Mouse (Mus musculus): ENCODE results near the gene 4930415O20Rik.

Gene 4930415O20Rik

DNA sequence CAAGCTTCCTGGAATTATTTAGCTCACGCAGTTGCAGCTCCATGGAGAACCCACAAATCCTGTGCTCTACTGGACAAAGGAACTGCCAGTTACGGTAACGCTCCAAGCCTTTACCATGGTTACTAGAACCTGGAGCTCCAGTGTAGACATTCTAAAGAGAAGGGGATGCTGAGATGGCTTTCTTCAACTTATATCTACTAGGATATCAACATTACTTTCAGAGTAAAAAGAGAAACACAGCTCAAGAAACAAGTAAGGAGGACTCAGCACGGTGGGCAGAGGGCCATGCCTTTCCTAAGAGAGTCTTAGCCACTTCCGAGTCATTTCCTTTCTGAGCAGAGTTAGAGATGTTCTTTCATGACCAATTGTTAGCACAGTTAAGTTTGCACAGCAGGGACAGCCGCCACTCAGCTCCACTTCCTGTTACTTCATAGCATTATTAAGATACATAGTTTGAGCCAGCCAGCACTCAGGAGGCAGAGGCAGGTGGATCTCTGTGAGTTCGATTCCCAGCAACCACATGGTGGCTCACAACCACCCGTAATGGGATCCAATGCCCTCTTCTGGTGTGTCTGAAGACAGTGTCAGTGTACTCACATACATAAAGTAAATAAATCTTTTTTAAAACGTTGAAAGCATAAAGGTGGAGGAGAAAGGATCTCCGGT, at the start of gene 4930415O20Rik, which contains the start of gene Ccnt1:
4930415O20Rik (plus strand) TSS at position 132 of the 666 bp plus-strand sequence.
Ccnt1 (minus strand) TSS at position 51 of the 666 bp plus-strand sequence.
- no peak for DNase-seq (ENCODE audit: low read depth, low spot score)

DNA sequence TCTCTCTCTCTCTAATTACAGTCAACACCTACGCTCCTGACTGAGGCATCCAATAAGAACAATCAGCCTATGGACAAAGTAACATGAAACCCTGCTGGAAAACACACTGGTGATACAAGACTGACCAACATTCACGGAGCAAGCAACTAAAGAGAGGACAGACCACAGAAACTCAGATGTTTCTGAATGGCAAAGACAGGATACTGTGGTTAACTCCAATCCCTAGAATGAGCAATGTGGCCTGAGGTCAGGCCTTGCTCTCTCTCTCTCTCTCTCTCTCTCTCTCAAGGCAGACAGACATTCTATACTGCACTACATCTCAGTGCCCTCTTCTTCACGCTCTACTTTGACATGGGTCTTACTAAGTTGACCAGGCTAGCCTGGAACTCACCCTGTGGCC, 49.6 kb upstream of the 4930415O20Rik start:
- no peak for DNase-seq (ENCODE audit: low read depth, low spot score)

- DNase-seq (ENCODE audit: low read depth, low spot score), result no peak
Measured at GRCm38 (mm10) chr15:98526057-98526456, 44.7 kb upstream of the 4930415O20Rik start.

- DNase-seq (ENCODE audit: low read depth, low spot score), result no peak
Measured at GRCm38 (mm10) chr15:98527056-98527771, 43.6 kb upstream of the 4930415O20Rik start.

DNA sequence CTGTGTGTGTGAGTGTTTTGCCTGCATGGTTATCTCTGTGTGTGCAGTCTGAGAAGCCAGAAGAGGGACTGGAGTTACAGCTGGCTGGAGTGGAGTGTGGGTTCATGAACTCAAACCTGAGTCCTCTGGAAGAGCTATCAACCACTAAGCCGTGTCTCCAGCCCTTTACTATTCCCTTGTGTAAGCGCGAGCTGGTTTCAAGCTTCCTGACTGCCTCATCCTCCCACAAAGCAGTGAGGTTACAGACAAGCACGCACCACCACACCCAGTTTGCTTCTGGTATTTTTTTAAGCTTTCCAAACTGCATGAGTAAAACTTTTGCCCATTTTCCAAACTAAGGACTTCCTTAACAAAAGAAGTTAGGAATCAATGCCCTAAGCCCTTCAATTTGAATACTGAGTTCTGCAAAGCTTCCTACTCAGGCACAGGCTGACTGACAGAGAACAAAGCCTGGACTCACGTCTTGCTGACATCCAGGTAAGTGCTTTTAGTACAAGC, 42.7 kb upstream of the 4930415O20Rik start:
- no peak for DNase-seq (ENCODE audit: low read depth, low spot score)

- no peak for DNase-seq (ENCODE audit: low read depth, low spot score)
Measured at GRCm38 (mm10) chr15:98532281-98532680, 38.5 kb upstream of the 4930415O20Rik start.

DNA sequence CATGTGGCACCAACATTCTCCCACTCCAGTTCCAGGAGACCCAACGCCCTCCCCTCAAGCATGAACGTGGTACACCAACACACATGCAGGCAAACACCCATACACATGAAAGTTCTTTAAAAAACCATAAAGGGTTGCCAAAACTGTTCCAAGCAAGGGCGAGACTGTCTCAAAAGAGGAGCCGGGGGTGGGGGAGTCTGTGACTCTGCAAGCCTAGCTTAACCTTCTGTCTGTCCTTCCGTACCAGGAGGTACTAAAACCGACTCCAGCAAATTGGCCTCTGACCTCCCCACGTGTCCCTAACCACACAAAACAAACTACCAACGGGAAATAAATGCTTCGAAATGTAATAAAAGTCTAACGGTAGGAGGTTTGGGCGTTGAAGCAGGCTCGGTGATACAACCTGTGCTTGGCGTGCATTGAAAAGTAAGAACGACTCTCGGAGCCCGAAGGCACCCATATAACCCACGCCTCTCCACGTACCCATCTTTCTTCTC, 37.7 kb upstream of the 4930415O20Rik start:
- peak; percentile 53 for DNase-seq (ENCODE audit: low read depth, low spot score)

DNA sequence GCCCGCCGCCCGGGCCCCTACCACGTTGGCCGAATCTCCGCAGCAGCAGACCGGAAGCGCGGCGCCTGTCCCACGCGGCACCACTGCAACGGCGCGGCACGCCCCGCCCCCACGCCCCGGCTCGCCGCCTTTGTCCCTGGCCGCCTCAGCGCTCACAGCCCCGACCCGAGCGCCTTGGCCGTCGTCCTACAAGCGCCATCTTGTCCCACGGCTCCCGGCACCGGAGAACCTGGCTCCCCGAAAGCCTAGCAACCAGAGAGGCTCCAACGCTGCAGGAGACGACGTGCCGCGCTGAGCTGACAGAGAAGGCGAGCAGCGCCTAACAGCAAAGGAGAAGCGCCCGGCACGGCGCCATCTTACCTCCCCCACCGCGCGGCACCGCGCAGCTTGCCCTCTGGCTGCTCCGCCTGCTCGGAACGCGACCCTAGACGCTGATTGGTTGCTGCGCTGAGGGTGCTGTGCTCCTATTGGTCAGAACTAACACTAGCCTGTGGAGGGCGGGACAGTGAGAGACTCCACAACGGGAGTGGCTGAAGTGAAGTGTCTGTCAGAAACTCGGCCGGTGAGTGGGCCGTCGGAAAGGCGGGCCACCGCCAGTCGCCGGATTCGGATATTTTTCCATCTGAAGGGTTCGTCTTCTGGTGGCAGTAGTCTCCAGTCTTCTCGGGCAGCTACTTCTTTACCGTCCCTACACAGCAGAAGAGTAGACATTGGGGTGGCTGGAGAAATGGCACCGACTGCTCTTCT, 36.8 kb upstream of the 4930415O20Rik start, which contains the start of gene Kansl2:
Kansl2 (minus strand) TSS at position 384 of the 747 bp plus-strand sequence.
- peak; percentile 99 for DNase-seq (ENCODE audit: low read depth, low spot score)

DNA sequence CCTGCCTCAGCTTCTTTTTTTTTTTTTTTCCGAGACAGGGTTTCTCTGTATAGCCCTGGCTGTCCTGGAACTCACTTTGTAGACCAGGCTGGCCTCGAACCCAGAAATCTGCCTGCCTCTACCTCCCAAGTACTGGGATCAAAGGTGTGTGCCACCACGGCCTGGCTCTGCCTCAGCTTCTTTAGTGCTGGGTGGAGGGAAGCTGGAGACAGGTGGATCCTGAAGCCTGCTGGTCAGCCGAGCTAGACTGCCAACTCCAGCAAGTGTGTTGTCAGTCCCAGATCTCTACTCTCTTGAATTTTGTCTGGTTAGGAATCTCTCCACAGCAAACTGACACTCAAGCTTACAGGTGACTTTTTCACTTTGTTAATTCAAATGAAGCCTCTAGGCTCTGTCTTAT, 34.9 kb upstream of the 4930415O20Rik start:
- no peak for DNase-seq (ENCODE audit: low read depth, low spot score)

GRCm38 (mm10) chr15:98536828-98537510, 33.8 kb upstream of the 4930415O20Rik start:
- no peak for DNase-seq (ENCODE audit: low read depth, low spot score)

GRCm38 (mm10) chr15:98537923-98538322, 32.9 kb upstream of the 4930415O20Rik start:
- no peak for DNase-seq (ENCODE audit: low read depth, low spot score)

GRCm38 (mm10) chr15:98541064-98541463, 29.7 kb upstream of the 4930415O20Rik start:
- no peak for DNase-seq (ENCODE audit: low read depth, low spot score)

- no peak for DNase-seq (ENCODE audit: low read depth, low spot score)
Measured at GRCm38 (mm10) chr15:98543341-98543740, 27.5 kb upstream of the 4930415O20Rik start.

GRCm38 (mm10) chr15:98545151-98545550, 25.7 kb upstream of the 4930415O20Rik start:
- no peak for DNase-seq (ENCODE audit: low read depth, low spot score)

- DNase-seq (ENCODE audit: low read depth, low spot score), result no peak
Measured at GRCm38 (mm10) chr15:98546843-98547242, 24.0 kb upstream of the 4930415O20Rik start.

DNA sequence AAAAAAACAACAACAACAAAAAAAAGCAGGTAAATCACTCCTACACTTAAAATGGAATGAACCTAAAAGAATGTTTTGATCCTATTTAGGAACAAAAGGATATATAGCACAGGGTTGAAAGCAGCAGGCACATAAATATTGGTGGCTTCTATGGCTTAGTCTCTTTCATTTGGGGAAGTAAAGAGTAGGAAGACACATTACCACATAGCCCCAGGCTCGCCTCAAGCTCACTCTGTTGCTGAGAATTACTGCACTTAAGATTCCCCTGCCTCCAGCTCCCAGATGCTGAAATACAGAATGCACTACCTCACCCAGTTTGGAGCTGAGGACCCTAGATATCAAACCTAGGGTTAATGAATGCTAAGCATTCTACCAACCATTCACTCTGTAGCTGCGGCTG, 18.0 kb upstream of the 4930415O20Rik start:
- DNase-seq (ENCODE audit: low read depth, low spot score), result no peak

DNA sequence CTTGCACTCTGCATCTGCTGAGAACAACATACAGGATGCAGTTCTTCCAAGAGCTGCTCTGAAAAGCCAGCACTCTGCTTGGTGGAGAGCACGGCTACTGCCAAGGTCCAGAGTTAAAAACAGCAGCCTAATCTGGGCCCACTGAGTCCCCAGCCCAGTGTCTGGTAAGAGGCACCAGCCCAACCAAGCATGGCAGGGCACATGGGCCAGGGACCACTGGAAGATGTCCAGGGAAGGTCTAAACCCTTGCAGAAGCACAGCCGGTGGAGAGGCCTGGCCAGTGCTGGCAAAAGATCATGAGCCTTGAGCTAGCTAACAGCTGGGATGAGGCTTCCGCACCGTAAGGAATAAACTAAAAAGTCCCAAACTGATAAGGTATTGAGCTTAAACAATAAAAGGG, 14.9 kb upstream of the 4930415O20Rik start:
- no peak for DNase-seq (ENCODE audit: low read depth, low spot score)

- DNase-seq (ENCODE audit: low read depth, low spot score), result no peak
Measured at GRCm38 (mm10) chr15:98557186-98557585, 13.6 kb upstream of the 4930415O20Rik start.

DNA sequence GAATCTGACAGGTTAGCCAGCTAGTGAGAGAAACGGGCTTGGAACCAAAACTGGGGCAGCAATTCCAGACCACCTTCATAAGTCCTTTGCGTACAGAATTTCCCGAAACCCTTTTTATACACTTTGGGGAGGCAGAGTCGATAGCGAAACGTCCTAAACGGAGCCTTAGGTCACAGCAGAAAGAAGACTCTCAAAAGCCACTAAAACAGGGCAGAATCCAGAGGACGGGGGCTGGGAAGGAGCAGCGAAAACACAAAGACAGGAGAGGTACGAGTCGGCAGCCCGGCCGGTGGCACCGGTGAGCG, 3.9 kb upstream of the 4930415O20Rik start:
- no peak for DNase-seq (ENCODE audit: low read depth, low spot score)

DNA sequence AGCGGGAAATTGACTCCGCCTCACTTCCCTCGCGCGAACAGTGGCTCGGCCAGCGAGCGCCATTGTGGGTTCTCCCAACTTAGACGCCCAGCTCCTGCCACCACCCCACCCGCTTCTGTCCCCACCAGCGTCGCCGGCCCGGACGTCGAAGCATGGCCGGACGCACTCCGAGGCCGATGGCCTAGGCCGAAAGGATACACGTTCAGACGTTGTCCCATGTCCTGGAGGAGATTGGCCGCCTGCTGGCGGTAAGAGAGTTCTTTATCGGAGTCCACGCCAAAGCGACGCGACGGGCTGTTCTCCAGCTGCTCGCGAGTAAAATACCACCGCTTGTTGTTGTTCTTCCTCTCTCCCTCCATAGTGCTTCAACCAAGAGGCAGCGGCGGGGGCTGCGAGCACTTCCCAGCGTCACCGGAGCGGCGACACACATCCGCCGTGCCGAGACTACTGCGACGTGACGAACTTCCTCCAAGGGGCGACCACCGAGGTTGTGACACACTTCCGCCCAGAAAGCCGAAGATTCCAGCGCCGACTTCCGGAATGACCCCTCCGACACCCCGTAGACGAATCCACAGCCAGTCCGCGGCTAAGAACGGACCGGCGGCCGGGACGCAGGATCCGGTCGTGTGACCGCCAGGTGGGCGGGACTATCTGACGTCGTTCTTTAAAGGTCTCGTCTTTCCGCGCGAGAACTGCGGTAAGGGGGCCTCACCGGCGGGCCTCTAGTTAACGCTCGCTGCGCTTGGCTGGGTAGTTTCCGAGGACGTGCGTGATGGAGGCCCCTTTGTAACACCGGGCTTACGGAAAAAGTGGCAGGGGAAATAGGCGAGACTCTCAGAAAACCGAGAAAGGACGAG, 3.3 kb upstream of the 4930415O20Rik start:
- peak; percentile 100 for DNase-seq (ENCODE audit: low read depth, low spot score)
